Mouse (Mus musculus) liver, postnatal 0 days (tissue): ENCODE results near the gene Cacna1a. TPM values are rescaled to one million over a fixed set of nuclear protein-coding genes. Genes with fewer than 3 reads are reported as not detected.

ENCODE experiments used
- ATAC-seq: fragments of 200-750 bp; cut with Nextera tagmentation; 2 replicates; pipeline ENCODE4 v1.8.0; 2017; ENCODE audit warnings: mild to moderate bottlenecking, moderate library complexity
- DNase-seq: peaks from one replicate; pipeline ENCODE4 v3.0.0-alpha.2; 2016
- H3K27ac ChIP-seq: fragments of 300-500 bp; sonication (generic); 2 replicates; pipeline ENCODE4 v1.5.1; 2014; ENCODE audit warnings: antibody characterized with exemption, moderate library complexity, mild to moderate bottlenecking, low read depth
- H3K27me3 ChIP-seq: fragments of 300-500 bp; sonication (generic); 2 replicates; pipeline ENCODE4 v1.6.1; 2014; ENCODE audit warnings: low read length, control low read depth, mixed read lengths; ENCODE audit not compliant: insufficient read depth
- H3K36me3 ChIP-seq: fragments of 300-500 bp; sonication (generic); replicated peaks from 2 replicates; pipeline ENCODE4 v1.6.1; 2014; ENCODE audit warnings: mild to moderate bottlenecking, control low read depth, low read length, moderate library complexity, mixed read lengths; ENCODE audit not compliant: insufficient read depth
- H3K4me1 ChIP-seq: fragments of 300-500 bp; sonication (generic); 2 replicates; pipeline ENCODE4 v1.6.1; 2014; ENCODE audit warnings: antibody characterized with exemption, mild to moderate bottlenecking, control low read depth; ENCODE audit not compliant: insufficient read depth
- H3K4me2 ChIP-seq: fragments of 300-500 bp; sonication (generic); 2 replicates; pipeline ENCODE4 v1.6.1; 2014; ENCODE audit warnings: low read depth, mild to moderate bottlenecking, low read length, moderate library complexity, mixed read lengths
- H3K4me3 ChIP-seq: fragments of 300-500 bp; sonication (generic); 2 replicates; pipeline ENCODE4 v1.5.1; 2014; ENCODE audit warnings: low read depth, low read length
- H3K9ac ChIP-seq: fragments of 300-500 bp; sonication (generic); replicated peaks from 2 replicates; pipeline ENCODE4 v1.6.1; 2014; ENCODE audit warnings: mild to moderate bottlenecking, moderate library complexity
- H3K9me3 ChIP-seq: fragments of 300-500 bp; sonication (generic); 2 replicates; pipeline ENCODE4 v1.6.1; 2016; ENCODE audit warnings: mild to moderate bottlenecking, control low read depth, low read length, mixed read lengths
- CTCF ChIP-seq: sonication (generic); IDR thresholded peaks from 2 replicates; pipeline ENCODE4 v1.5.1; 2016; ENCODE audit warnings: antibody characterized with exemption, low read depth
- EP300 ChIP-seq: IDR thresholded peaks from 2 replicates; pipeline ENCODE4 v1.6.1; 2016; ENCODE audit warnings: antibody characterized with exemption, low read depth, mild to moderate bottlenecking
- whole genome bisulfite sequencing: fragments of 180-500 bp; shearing (Covaris S2); extraction: QIAGEN DNeasy Blood & Tissue Kit; methylation state at CpG from one replicate; pipeline ENCODE4 v1.1.7; 2014; ENCODE audit not compliant: insufficient replicate concordance; 5-methylcytosine and 5-hydroxymethylcytosine counted together
- polyA plus RNA-seq: library from polyadenylated mRNA; unstranded; fragments of >200 nt; fragmentation: Nextera tagmentation; extraction: Ambion mirVana; gene quantifications from 2 replicates; pipeline ENCODE4 v1.2.1, GENCODE M21; 2015

The Cacna1a gene
- polyA plus RNA-seq, 1 experiment from 2014 or later = 0.49 TPM

GRCm38 (mm10) chr8:84370972-84371371, 17.3 kb upstream of the Cacna1a start:
- no peak overlapping the region for H3K4me2 ChIP-seq
- WGBS = 62% methylated on average over 4 of the region's 4 CpGs
- no peaks in the 10 kb centered on the region for H3K36me3 ChIP-seq
- H3K4me3 ChIP-seq = no peak overlapping the region
- H3K9me3 ChIP-seq = no peaks in the 10 kb centered on the region
- no peak overlapping the region for H3K9ac ChIP-seq
- no peaks in the 10 kb centered on the region for H3K27me3 ChIP-seq
- no peak overlapping the region for H3K27ac ChIP-seq
- TF ChIP-seq EP300 = no peak
- no peak for TF ChIP-seq CTCF
- H3K4me1 ChIP-seq = no peaks in the 10 kb centered on the region
- DNase-seq (no peak), ATAC-seq (no peak)

- Histone ChIP-seq H3K4me3 (no peak overlapping the region), H3K9me3 (no peaks in the 10 kb centered on the region), H3K4me2 (no peak overlapping the region), H3K27ac (no peak overlapping the region), H3K4me1 (no peaks in the 10 kb centered on the region), H3K36me3 (no peaks in the 10 kb centered on the region), H3K27me3 (no peaks in the 10 kb centered on the region), H3K9ac (no peak overlapping the region)
- DNase-seq (no peak), ATAC-seq (no peak)
- no peak for TF ChIP-seq EP300
- no peak for TF ChIP-seq CTCF
- 40% methylated on average over 5 of the region's 5 CpGs for WGBS
Observed at GRCm38 (mm10) chr8:84375038-84375437, 13.2 kb upstream of the Cacna1a start.

GRCm38 (mm10) chr8:84375803-84376202, 12.4 kb upstream of the Cacna1a start:
- Histone ChIP-seq H3K9me3 (no peaks in the 10 kb centered on the region), H3K9ac (no peak overlapping the region), H3K27me3 (no peaks in the 10 kb centered on the region), H3K4me2 (no peak overlapping the region), H3K4me1 (no peaks in the 10 kb centered on the region), H3K4me3 (no peak overlapping the region), H3K27ac (no peak overlapping the region), H3K36me3 (no peaks in the 10 kb centered on the region)
- ATAC-seq = no peak
- no peak for DNase-seq
- TF ChIP-seq CTCF (no peak), EP300 (no peak)
- WGBS = 75% methylated on average over 5 of the region's 5 CpGs

GRCm38 (mm10) chr8:84376564-84376963, 11.7 kb upstream of the Cacna1a start:
- Histone ChIP-seq H3K27me3 (no peaks in the 10 kb centered on the region), H3K9me3 (no peaks in the 10 kb centered on the region), H3K4me3 (no peak overlapping the region), H3K36me3 (no peaks in the 10 kb centered on the region), H3K27ac (no peak overlapping the region), H3K9ac (no peak overlapping the region), H3K4me1 (no peaks in the 10 kb centered on the region), H3K4me2 (no peak overlapping the region)
- DNase-seq = no peak
- ATAC-seq = no peak
- TF ChIP-seq EP300 = no peak
- no peak for TF ChIP-seq CTCF
- 65% methylated on average over 6 of the region's 6 CpGs for WGBS

- Histone ChIP-seq H3K4me1 (no peaks in the 10 kb centered on the region), H3K9me3 (no peaks in the 10 kb centered on the region), H3K27ac (no peak overlapping the region), H3K36me3 (no peaks in the 10 kb centered on the region), H3K27me3 (no peaks in the 10 kb centered on the region), H3K4me3 (no peak overlapping the region), H3K4me2 (no peak overlapping the region), H3K9ac (no peak overlapping the region)
- DNase-seq (no peak), ATAC-seq (no peak)
- no peak for TF ChIP-seq EP300
- TF ChIP-seq CTCF = no peak
- 71% methylated on average over 7 of the region's 7 CpGs for WGBS
Observed at GRCm38 (mm10) chr8:84381676-84382075, 6.6 kb upstream of the Cacna1a start.

GRCm38 (mm10) chr8:84388773-84389172, 533 bp downstream of the Cacna1a start:
- H3K4me1 ChIP-seq = no peaks in the 10 kb centered on the region
- no peaks in the 10 kb centered on the region for H3K27me3 ChIP-seq
- H3K4me2 ChIP-seq = no peak overlapping the region
- ATAC-seq (no peak), DNase-seq (no peak)
- no peak overlapping the region for H3K4me3 ChIP-seq
- H3K36me3 ChIP-seq = no peaks in the 10 kb centered on the region
- H3K9ac ChIP-seq = no peak overlapping the region
- no peak overlapping the region for H3K27ac ChIP-seq
- TF ChIP-seq CTCF (no peak), EP300 (no peak)
- H3K9me3 ChIP-seq = no peaks in the 10 kb centered on the region
- 61% methylated on average over 9 of the region's 9 CpGs for WGBS

- Histone ChIP-seq H3K9me3 (no peaks in the 10 kb centered on the region), H3K27me3 (no peaks in the 10 kb centered on the region), H3K4me1 (no peaks in the 10 kb centered on the region), H3K9ac (no peak overlapping the region), H3K36me3 (no peaks in the 10 kb centered on the region), H3K4me3 (no peak overlapping the region), H3K4me2 (no peak overlapping the region), H3K27ac (no peak overlapping the region)
- WGBS = 72% methylated on average over 3 of the region's 3 CpGs
- DNase-seq (no peak), ATAC-seq (no peak)
- TF ChIP-seq CTCF = no peak
- no peak for TF ChIP-seq EP300
Observed at GRCm38 (mm10) chr8:84389173-84389572, 933 bp downstream of the Cacna1a start.
